ENCODE assay signal across 18 mouse cellular contexts in genomic region chr8:94249836-94250435, GRCm38 (mm10). TPM values are rescaled to one million over a fixed set of nuclear protein-coding genes. Genes with fewer than 3 reads are reported as not detected.
A peak's percentile ranks its signal among the peaks of the same experiment; 100 is the strongest.
DNase-seq lines count a peak whose midpoint lies in the region; ATAC-seq lines count a peak whose summit lies in the region.
"Had no signal": no experiment of that assay in that cellular context is flagged by ENCODE, and none has a peak within 500 bp of the region (broad histone marks: within the 10 kb centered on the region; RNA-seq: fewer than 3 reads in every experiment).

No protein-coding gene starts in this region.

- 69% methylated on average over 2 of the region's 2 CpGs for WGBS in hindbrain, embryonic 12.5 days
- 79% methylated on average over 2 of the region's 2 CpGs for WGBS in hindbrain, embryonic 10.5 days
- 43% methylated on average over 2 of the region's 2 CpGs for WGBS in hindbrain, embryonic 15.5 days

- no peaks in the 10 kb centered on the region for H3K36me3 ChIP-seq in hindbrain, embryonic 12.5 days
- H3K36me3 ChIP-seq in hindbrain, embryonic 10.5 days = peaks cover 4% of the 10 kb centered on the region; the same call in 1 of the 2 replicates
- 0 out of 2 replicates have a peak, but pooled peaks cover 3% of the 10 kb centered on the region for H3K36me3 ChIP-seq in hindbrain, embryonic 15.5 days
- H3K36me3 ChIP-seq: embryonic facial prominence, embryonic 15.5 days; intestine, embryonic 15.5 days; limb, embryonic 15.5 days had no signal

- H3K4me1 ChIP-seq in hindbrain, embryonic 12.5 days = no peaks in the 10 kb centered on the region
- H3K4me1 ChIP-seq in hindbrain, embryonic 10.5 days (replicated peaks) = 0 out of 2 replicates have a peak, but pooled peaks cover 4% of the 10 kb centered on the region
- H3K4me1 ChIP-seq in hindbrain, embryonic 15.5 days (replicated peaks) = peaks cover 17% of the 10 kb centered on the region
- H3K4me1 ChIP-seq: intestine, embryonic 15.5 days; limb, embryonic 15.5 days had no signal

- H3K27ac ChIP-seq in hindbrain, embryonic 12.5 days = peak overlapping the region; percentile 5; the same call in 1 of the 2 replicates
- H3K27ac ChIP-seq in hindbrain, embryonic 10.5 days = no peak overlapping the region
- peak overlapping the region; percentile 70 for H3K27ac ChIP-seq in hindbrain, embryonic 15.5 days (replicated peaks)
- H3K27ac ChIP-seq: embryonic facial prominence, embryonic 15.5 days; gastrocnemius, adult 2 months; intestine, embryonic 15.5 days; limb, embryonic 15.5 days; liver, embryonic 15.5 days; macrophage had no signal

- no peak overlapping the region for H3K4me3 ChIP-seq in hindbrain, embryonic 12.5 days
- no peak overlapping the region for H3K4me3 ChIP-seq in hindbrain, embryonic 10.5 days
- H3K4me3 ChIP-seq in hindbrain, embryonic 15.5 days = no peak overlapping the region
- H3K4me3 ChIP-seq: embryonic facial prominence, embryonic 15.5 days; gastrocnemius, adult 2 months; intestine, embryonic 15.5 days; limb, embryonic 15.5 days; liver, embryonic 15.5 days had no signal

- ATAC-seq in hindbrain, embryonic 12.5 days (ENCODE audit: low FRiP score) = no peak
- ATAC-seq in hindbrain, embryonic 15.5 days (ENCODE audit: low FRiP score, low read depth) = peak; percentile 48; the same call in 1 of the 2 replicates
- ATAC-seq: intestine, embryonic 15.5 days had no signal

- no peak for DNase-seq in hindbrain, embryonic 10.5 days (ENCODE audit: low spot score)
- peak; percentile 12 for DNase-seq in testis, postnatal 10 days (ENCODE audit: low spot score)
- DNase-seq in testis, postnatal 14 days (ENCODE audit: low spot score) = no peak
- DNase-seq in spleen, adult 18-20 months = no peak
- DNase-seq in embryo, embryonic 10 days (ENCODE audit: low spot score) = no peak
- DNase-seq: cerebellum, adult 9-10 months; gastrocnemius, adult 2 months; kidney, postnatal 4 days; right cerebral cortex, adult 18-20 months; thymus, postnatal 36 days had no signal

- no peak overlapping the region for H3K4me2 ChIP-seq in hindbrain, embryonic 12.5 days (replicated peaks)
- H3K4me2 ChIP-seq in hindbrain, embryonic 15.5 days = no peak overlapping the region; the same call in 1 of the 2 replicates
- H3K4me2 ChIP-seq: embryonic facial prominence, embryonic 15.5 days; heart, embryonic 11.5 days; intestine, embryonic 15.5 days; limb, embryonic 15.5 days; liver, embryonic 15.5 days had no signal

- no peaks in the 10 kb centered on the region for H3K9me3 ChIP-seq in hindbrain, embryonic 12.5 days (replicated peaks)
- no peaks in the 10 kb centered on the region for H3K9me3 ChIP-seq in hindbrain, embryonic 10.5 days
- no peaks in the 10 kb centered on the region for H3K9me3 ChIP-seq in hindbrain, embryonic 15.5 days
- H3K9me3 ChIP-seq: embryonic facial prominence, embryonic 15.5 days; intestine, embryonic 15.5 days; limb, embryonic 15.5 days; liver, embryonic 15.5 days had no signal

- no peaks in the 10 kb centered on the region for H3K27me3 ChIP-seq in hindbrain, embryonic 12.5 days
- H3K27me3 ChIP-seq in hindbrain, embryonic 10.5 days (ENCODE audit: insufficient read depth, poor library complexity, severe bottlenecking) = no peaks in the 10 kb centered on the region
- H3K27me3 ChIP-seq in hindbrain, embryonic 15.5 days = no peaks in the 10 kb centered on the region
- H3K27me3 ChIP-seq: embryonic facial prominence, embryonic 15.5 days; intestine, embryonic 15.5 days; limb, embryonic 15.5 days; liver, embryonic 15.5 days had no signal

- H3K9ac ChIP-seq in hindbrain, embryonic 12.5 days = no peak overlapping the region
- no peak overlapping the region for H3K9ac ChIP-seq in hindbrain, embryonic 15.5 days
- H3K9ac ChIP-seq: embryonic facial prominence, embryonic 15.5 days; intestine, embryonic 15.5 days; limb, embryonic 15.5 days; liver, embryonic 15.5 days had no signal

RNA-seq across cellular contexts. Expression of gene Nup93, which starts 35.6 kb away (rescaled TPM):
- polyA plus RNA-seq in hindbrain, embryonic 12.5 days (2016; fragmentation: Nextera tagmentation; extraction: Ambion mirVana) = 80.4 and 85.1 TPM in 2 replicates
- 114 and 134 TPM in 2 replicates for polyA plus RNA-seq in hindbrain, embryonic 10.5 days (2016; fragmentation: Nextera tagmentation; extraction: Ambion mirVana)
- 58.1 and 58.9 TPM in 2 replicates for polyA plus RNA-seq in hindbrain, embryonic 15.5 days (2015; fragmentation: Nextera tagmentation; extraction: Ambion mirVana)
